Mouse (Mus musculus): Measurements from ENCODE around the gene Megf9.
A peak's percentile ranks its signal among the peaks of the same experiment; 100 is the strongest.

Megf9 gene

GRCm38 (mm10) chr4:70534891-70535269, at the start of gene Megf9:
Megf9 (minus strand) TSS chr4:70534995.
- peak; percentile 96 for DNase-seq (ENCODE audit: low read depth, low spot score)

DNA sequence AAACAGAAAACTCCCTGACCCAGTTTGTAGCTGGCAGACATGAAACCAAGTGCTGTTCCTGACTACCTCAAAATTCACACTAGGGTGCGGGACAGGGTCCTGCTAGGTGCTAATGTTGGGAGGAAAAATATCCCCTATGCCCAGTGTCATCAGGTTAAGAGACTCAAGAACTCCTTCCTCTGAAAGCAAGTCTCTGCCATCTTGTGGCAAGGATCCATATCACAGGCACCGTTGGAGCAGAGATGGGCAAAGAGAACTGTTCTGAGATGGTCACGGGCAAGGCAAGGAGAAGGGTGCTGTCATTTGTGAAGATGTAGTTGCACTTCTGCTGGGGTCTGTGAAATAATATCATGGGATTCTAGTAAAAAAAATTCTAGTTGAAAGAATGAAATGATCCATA, 44.9 kb upstream of the Megf9 start:
- DNase-seq (ENCODE audit: low read depth, low spot score) = peak; percentile 13

DNA sequence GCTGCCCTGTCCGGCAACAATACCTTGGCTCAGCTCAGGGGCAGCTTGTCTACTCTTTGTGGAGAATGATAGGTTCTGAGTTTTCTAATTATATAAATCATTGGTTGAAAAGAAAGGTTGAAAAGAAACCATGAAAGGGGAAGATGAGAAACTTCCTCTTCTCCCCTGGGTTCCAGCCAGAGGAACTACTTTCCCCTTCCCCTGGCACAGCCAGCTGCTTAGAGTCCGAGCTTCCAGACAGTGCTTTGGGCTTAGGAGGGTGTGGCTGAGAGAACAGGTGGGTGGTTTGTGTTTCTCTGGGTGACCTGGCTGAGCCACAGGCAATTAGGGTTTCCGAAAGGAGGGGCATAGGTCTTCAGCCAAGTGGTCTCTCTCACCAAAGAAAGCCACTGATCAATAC, 43.5 kb upstream of the Megf9 start:
- DNase-seq (ENCODE audit: low read depth, low spot score) = no peak

- DNase-seq (ENCODE audit: low read depth, low spot score) = no peak
Observed at GRCm38 (mm10) chr4:70576096-70576495, 41.3 kb upstream of the Megf9 start.

DNA sequence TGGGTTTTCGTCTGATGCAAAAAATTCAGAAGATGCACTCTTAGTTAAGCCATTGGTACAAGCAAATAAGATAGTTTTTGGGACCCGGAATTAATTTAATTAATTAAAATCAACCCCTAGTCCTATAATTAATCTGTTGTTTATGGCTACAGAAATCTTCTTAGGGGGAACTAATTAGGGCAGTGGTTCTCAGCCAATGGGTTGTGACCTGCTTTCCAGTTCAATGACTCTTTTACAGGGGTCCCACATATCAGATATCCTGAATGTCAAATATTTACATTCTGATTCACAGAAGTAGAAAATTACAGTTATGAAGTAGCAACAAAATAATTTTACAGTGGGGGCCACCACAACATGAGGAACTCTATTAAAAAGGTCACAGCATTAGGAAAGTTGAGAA, 39.1 kb upstream of the Megf9 start:
- DNase-seq (ENCODE audit: low read depth, low spot score) = no peak

DNA sequence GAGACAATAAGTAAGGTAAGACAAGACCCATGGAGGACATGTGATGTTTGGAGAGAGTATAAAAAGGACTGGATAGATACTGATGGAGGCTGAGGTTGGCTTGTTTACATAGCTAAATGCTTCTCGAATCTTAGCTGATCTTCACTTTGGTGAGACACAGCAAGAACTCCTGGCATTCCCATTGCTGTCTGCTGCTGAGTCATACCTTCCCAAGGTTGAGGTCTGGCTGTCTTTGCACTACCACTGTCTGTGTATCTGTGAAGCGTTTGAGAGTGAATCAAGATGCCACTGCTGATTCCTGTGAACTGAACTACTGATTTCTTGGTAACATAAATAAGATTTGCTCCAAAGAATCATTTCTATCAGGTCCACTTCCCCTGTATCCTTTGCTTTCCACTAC, 19.1 kb upstream of the Megf9 start:
- DNase-seq (ENCODE audit: low read depth, low spot score) = no peak

DNA sequence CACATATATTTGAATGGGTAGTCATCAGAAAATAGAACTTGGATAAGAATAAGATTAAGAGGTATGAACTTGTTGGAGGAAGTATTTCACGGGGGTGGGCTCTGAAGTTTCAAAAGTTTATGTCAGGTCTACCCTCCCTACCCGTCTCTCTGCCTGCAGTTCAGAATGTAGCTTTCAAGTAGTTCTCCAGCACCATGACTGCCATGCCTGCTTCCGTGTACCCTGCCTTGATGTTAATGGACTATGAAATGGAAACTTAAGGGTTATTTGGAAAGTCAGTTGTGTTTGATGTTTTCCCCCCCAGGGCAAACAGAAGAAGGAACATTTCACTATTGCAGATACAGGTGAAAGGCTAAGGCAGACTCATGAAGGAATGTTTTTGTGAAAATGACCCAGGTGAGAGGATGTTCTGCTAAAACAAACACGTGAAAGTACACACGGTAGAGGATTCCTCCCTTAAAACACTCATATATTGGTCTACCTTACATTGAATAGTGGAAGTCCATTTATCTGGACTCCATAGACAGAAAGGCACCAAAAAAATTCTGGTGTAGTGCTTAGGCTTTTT, 18.5 kb upstream of the Megf9 start:
- DNase-seq (ENCODE audit: low read depth, low spot score) = no peak

DNA sequence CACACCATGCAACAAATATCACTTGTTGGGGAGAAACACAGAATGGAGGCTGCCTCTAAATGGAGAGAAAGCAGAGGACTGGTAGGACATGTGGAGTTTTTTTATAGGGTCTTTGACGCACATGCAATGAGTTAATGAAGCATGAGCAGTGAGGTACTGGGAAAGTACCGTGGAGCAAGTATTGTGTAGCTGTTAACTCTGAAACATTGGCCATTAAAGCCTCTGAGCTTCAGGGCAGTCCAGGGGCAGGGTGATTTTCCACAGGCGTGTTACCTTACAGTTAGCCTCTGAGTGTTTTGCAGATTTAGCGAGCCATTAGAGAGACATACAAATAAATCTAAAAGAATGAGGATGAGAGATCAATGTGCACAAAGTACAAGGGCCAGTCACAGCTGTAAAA, 17.3 kb upstream of the Megf9 start:
- no peak for DNase-seq (ENCODE audit: low read depth, low spot score)

- DNase-seq (ENCODE audit: low read depth, low spot score) = no peak
Observed at GRCm38 (mm10) chr4:70547411-70548148, 12.8 kb upstream of the Megf9 start.

DNA sequence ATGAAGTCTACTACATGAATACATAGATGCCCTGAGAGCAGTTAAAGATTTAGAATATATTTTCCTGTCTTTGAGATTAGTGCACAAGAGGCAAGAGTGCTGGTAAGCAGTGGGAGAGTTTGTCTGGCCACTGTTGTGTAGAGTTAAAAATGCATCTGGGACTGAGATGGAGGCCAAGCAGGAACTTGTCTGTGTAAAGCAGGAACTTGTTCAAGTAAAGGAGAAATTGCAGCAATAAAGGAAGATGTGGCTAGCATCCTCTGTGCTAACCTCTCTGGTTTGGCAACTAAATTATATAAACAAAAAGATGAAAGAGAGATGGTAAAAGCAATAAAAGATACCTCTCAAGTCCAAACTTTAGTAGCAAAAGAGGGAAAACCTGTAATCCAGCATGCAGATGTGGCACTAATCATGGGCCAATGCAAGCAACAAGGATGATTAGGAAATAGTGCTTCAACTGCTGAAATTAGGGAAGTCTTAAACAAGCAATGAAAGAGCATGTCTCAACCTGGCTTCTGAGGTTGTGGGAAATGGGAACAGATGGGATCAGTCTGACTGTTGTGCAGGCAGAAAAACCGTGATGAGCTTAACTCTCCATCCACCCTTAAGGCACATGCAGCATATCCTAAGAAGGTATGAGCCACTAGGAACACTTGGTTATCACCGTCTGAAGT, 11.2 kb upstream of the Megf9 start:
- no peak for DNase-seq (ENCODE audit: low read depth, low spot score)

- no peak for DNase-seq (ENCODE audit: low read depth, low spot score)
Observed at GRCm38 (mm10) chr4:70544390-70544789, 9.6 kb upstream of the Megf9 start.

DNA sequence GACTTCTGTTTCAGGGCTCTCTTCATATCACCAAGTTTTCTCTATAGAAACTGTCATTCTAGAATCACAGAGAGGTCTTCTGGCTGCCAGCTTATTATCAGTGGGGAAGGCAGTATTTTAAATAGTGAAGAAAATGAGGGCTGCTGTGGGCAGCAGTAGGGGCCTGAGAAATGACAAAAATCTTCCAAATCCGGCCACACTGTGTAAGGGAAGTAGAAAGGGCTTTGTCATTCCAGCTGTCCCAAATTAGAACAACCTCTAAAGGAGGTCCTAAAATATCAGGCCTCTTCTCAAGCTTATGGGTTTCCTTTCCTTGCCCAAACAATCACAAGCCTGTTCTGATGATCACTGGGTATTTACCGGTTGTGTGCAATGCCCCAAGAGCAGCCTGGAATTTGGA, 7.6 kb upstream of the Megf9 start:
- no peak for DNase-seq (ENCODE audit: low read depth, low spot score)

DNA sequence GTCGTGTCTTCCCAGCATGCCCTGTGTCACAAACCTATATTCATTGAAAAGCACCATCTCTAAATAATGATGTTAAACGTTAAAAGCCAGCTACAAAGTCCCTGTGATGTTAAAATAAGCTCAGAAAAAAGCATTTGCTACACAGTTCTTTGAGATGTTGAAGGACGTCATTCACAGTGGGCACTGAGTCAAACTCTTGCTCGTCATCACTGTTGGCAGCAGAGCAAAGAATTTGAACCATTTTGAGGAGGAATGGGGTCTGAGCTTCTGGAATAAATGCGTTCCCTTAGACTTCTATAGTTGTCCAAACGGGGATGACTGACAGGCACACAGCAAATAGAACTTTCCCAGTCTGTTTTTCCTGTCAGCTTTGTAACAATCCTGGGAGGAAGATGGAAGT, 5.9 kb upstream of the Megf9 start:
- DNase-seq (ENCODE audit: low read depth, low spot score) = no peak

- peak; percentile 7 for DNase-seq (ENCODE audit: low read depth, low spot score)
Observed at GRCm38 (mm10) chr4:70536661-70537580, 2.1 kb upstream of the Megf9 start.

- no peak for DNase-seq (ENCODE audit: low read depth, low spot score)
Observed at GRCm38 (mm10) chr4:70535711-70536311, 1.0 kb upstream of the Megf9 start.

- DNase-seq (ENCODE audit: low read depth, low spot score) = no peak
Observed at GRCm38 (mm10) chr4:70535289-70535688, 494 bp upstream of the Megf9 start.

DNA sequence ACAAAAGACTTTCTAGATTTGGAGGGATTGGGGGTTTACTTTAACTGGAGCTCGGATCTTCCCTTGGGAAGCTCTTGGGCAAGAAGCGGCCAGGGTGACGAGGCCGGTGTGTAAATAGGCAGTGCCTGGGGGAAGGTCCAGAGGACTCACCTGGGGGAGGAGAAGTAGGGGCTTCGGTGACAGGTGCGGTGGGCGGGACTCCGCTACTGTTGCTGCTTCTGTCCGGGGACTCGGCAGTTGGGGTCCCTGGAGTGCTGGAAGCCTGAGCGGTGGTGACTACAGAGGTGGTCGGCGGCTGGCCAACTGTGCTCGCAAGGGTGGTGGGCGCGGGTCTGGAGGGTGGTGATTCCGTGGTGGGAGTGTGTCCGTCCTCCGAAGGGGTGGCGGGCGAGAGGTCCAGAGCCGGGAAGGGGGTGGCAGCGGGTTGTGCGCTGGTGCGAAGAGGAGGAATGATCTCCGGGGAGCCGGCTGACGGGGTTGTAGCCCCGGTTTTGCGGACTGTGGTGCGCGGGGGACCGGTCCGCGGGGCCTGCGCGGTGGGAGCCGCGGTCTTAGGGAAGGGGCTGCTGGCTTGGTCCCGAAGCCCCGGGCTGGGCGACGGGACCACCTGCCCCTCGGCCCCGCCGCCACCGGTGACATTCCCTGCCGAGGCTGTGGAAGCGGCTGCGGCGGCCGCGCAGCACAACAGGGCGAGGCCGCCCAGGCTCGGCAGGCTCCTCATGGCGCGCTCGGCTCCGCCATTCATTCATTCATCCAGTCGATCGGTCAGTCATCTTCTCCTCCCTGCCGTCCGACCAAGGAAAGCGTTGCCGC, 511 bp downstream of the Megf9 start:
- peak; percentile 43 for DNase-seq (ENCODE audit: low read depth, low spot score)

DNA sequence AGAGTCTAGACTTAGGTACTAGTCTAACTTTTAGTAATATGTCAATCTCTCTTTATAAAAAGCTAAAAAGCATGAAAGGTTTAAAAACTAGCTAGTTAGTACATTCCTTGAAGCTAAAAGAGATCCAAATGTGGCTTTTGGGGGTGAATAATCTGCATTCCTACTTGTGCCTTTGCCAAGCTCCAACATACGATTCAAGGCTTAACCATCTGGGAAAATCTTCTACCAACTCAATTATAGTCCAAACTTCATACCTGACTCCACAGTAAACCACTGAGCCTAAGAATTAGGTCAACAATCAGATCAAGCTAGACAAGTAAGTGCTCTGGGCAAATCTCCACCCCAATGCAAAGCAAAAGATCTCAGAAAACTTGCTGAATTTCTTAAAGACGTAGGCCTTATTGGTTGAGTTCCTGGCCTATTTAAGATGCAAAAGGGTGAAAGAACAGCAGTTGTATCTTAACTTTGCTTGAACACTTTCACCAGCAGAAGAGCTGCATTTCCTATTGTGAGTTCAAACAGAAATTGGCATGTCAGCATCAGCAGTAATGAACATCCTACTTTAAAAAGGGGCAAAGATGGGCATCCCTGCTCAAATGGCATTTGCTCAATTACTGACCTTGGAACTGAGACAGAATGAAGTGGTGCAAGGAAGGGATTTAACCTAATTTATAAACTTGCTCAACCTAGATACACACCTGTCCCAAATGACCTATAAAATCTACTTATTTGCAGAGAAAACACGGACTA, 1.6 kb downstream of the Megf9 start:
- DNase-seq (ENCODE audit: low read depth, low spot score) = no peak

DNA sequence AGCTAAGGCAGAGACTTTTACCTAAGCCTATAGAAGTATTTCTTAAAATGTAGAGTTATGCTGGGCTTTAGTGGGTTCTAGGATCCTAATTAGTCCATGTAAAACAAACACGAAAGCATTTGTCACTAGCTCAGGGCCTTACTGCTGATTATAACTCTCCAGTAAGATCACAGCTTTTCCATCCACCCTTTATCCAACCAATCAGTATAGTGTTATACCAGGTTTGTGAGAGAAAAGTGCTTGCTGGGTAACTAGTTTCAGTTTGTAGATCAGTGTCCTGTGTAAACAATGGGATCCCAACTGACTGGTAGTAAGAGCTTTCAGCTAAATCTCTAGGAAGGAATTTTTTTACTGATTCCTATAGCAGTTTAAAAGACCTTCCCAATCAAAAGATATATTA, 3.8 kb downstream of the Megf9 start:
- no peak for DNase-seq (ENCODE audit: low read depth, low spot score)

DNA sequence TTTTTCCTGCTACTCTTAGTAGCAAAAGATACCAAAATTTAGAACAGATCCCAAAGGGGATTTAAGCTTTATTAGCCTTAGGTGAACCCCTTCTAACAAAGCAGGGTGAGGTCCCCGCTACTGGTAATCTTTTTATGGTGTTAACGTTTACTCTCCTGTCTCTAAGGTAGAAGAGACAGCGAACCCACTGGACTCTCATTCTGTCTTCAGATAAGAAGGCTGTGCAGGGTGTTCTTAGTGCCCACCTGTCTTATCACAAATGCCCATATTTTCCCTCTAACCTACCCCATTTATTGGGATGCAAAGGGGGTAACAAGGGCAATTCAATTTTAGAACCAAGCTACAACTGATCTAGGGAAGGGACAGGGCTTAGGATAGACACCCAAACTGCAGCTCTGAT, 6.2 kb downstream of the Megf9 start:
- no peak for DNase-seq (ENCODE audit: low read depth, low spot score)
